Mouse (Mus musculus) liver, embryonic 14.5 days (tissue): ENCODE measurements around the gene Ddx27.

ENCODE experiments used
- CTCF ChIP-seq: IDR thresholded peaks from 2 replicates; pipeline ENCODE4 v1.5.1; 2016; ENCODE audit warnings: antibody characterized with exemption, low read depth, control low read depth
- EP300 ChIP-seq: IDR thresholded peaks from 2 replicates; pipeline ENCODE4 v1.6.1; 2016; ENCODE audit warnings: antibody characterized with exemption, low read depth

- TF ChIP-seq CTCF (no peak), EP300 (no peak)
Observed at GRCm38 (mm10) chr2:167053127-167053844, 38.3 kb downstream of the Ddx27 start.
